Mouse (Mus musculus) MEL (cell line): Measurements from ENCODE around the gene Msl1. TPM values are rescaled to one million over a fixed set of nuclear protein-coding genes. Genes with fewer than 3 reads are reported as not detected.
A peak's percentile ranks its signal among the peaks of the same experiment; 100 is the strongest.

Experiments
- DNase-seq: peaks from one replicate; pipeline ENCODE4 v3.0.0; 2011; ENCODE audit warnings: low read depth, low spot score
- H3K27ac ChIP-seq: 2 replicates; pipeline ENCODE4 v1.5.1; 2012; ENCODE audit warnings: low read depth, mild to moderate bottlenecking, control low read depth, low read length, moderate library complexity; ENCODE audit not compliant: control insufficient read depth
- H3K27me3 ChIP-seq, 2 experiments: fragments of 150-350 bp in 1 of 2; sonication (generic) in 1 of 2; 2 replicates each; pipeline ENCODE4 v1.6.1; 2012; ENCODE audit warnings: low read length in 2 of 2, mild to moderate bottlenecking in 2 of 2, improper control_type of control experiment in 1 of 2, moderate library complexity in 1 of 2; ENCODE audit not compliant: insufficient read depth in 2 of 2, control insufficient read depth in 1 of 2
- H3K36me3 ChIP-seq, 2 experiments: 2 replicates each; pipeline ENCODE4 v1.6.1; 2012 to 2014; ENCODE audit warnings: low read length in 2 of 2, improper control_type of control experiment in 1 of 2, inconsistent platforms in 1 of 2, mild to moderate bottlenecking in 1 of 2; ENCODE audit not compliant: insufficient read depth in 2 of 2, control insufficient read depth in 1 of 2
- H3K4me1 ChIP-seq, 2 experiments: fragments of 150-350 bp in 1 of 2; sonication (generic) in 1 of 2; 2 replicates each; pipeline ENCODE4 v1.6.1; 2012; ENCODE audit warnings: low read length in 2 of 2, improper control_type of control experiment in 1 of 2, mild to moderate bottlenecking in 1 of 2; ENCODE audit not compliant: insufficient read depth in 2 of 2, control insufficient read depth in 1 of 2
- H3K4me3 ChIP-seq, 2 experiments: fragments of 150-350 bp in 1 of 2; sonication (generic) in 1 of 2; 2 replicates each; pipeline ENCODE4 v1.5.1; 2012; ENCODE audit warnings: low read depth in 2 of 2, low read length in 2 of 2, mild to moderate bottlenecking in 2 of 2, moderate library complexity in 2 of 2, control low read depth in 1 of 2, improper control_type of control experiment in 1 of 2; ENCODE audit not compliant: control insufficient read depth in 1 of 2, insufficient read depth in 1 of 2
- H3K79me2 ChIP-seq: 2 replicates; pipeline ENCODE4 v1.6.1; 2012; ENCODE audit warnings: mild to moderate bottlenecking, low read length, moderate library complexity; ENCODE audit not compliant: control insufficient read depth, poor library complexity, insufficient read depth
- H3K9ac ChIP-seq: 2 replicates; pipeline ENCODE4 v1.6.1; 2012; ENCODE audit warnings: low read depth, mild to moderate bottlenecking, control low read depth, low read length, moderate library complexity; ENCODE audit not compliant: control insufficient read depth, poor library complexity, severe bottlenecking
- H3K9me3 ChIP-seq: fragments of 150-350 bp; sonication (generic); replicated peaks from 2 replicates; pipeline ENCODE4 v1.6.1; 2012; ENCODE audit warnings: mild to moderate bottlenecking, low read length, improper control_type of control experiment, moderate library complexity; ENCODE audit not compliant: insufficient read depth
- CHD1 ChIP-seq: IDR thresholded peaks from 2 replicates; pipeline ENCODE4 v1.6.1; 2012; ENCODE audit warnings: low read depth, mild to moderate bottlenecking, inconsistent platforms, low read length, improper control_type of control experiment
- CHD2 ChIP-seq: IDR thresholded peaks from 2 replicates; pipeline ENCODE4 v1.6.1; 2011; ENCODE audit warnings: low read length, improper control_type of control experiment
- CTCF ChIP-seq, 3 experiments: IDR thresholded peaks in 2 of 3; conservative IDR thresholded peaks in 1 of 3; 2 replicates each; pipeline ENCODE4 v1.5.1; 2011 to 2012; ENCODE audit warnings: low read length in 3 of 3, low read depth in 2 of 3, mild to moderate bottlenecking in 2 of 3, improper control_type of control experiment in 1 of 3, inconsistent platforms in 1 of 3, mixed read lengths in 1 of 3, moderate library complexity in 1 of 3; ENCODE audit not compliant: control insufficient read depth in 1 of 3, insufficient read depth in 1 of 3, poor library complexity in 1 of 3, severe bottlenecking in 1 of 3
- E2F4 ChIP-seq: IDR thresholded peaks from 2 replicates; pipeline ENCODE4 v1.6.1; 2011; ENCODE audit warnings: low read depth, low read length, improper control_type of control experiment, borderline replicate concordance
- ELF1 ChIP-seq: IDR thresholded peaks from 2 replicates; pipeline ENCODE4 v1.6.1; 2014; ENCODE audit warnings: low read depth, mild to moderate bottlenecking, inconsistent platforms, low read length, improper control_type of control experiment, moderate library complexity
- EP300 ChIP-seq, 2 experiments: IDR thresholded peaks; 2 replicates each; pipeline ENCODE4 v1.6.1; 2011; ENCODE audit warnings: improper control_type of control experiment in 2 of 2, low read length in 2 of 2, low read depth in 1 of 2, mild to moderate bottlenecking in 1 of 2
- ETS1 ChIP-seq: IDR thresholded peaks from 2 replicates; pipeline ENCODE4 v1.6.1; 2012; ENCODE audit warnings: low read depth, mild to moderate bottlenecking, inconsistent platforms, low read length, improper control_type of control experiment, moderate library complexity
- GATA1 ChIP-seq: IDR thresholded peaks from 2 replicates; pipeline ENCODE4 v1.6.1; 2011; ENCODE audit warnings: low read depth, low read length, improper control_type of control experiment
- HCFC1 ChIP-seq: IDR thresholded peaks from 2 replicates; pipeline ENCODE4 v1.6.1; 2012; ENCODE audit warnings: low read depth, mild to moderate bottlenecking, inconsistent platforms, low read length, improper control_type of control experiment, moderate library complexity
- JUND ChIP-seq: IDR thresholded peaks from 2 replicates; pipeline ENCODE4 v1.6.1; 2011; ENCODE audit warnings: low read depth, mild to moderate bottlenecking, improper control_type of control experiment, low read length
- KAT2A ChIP-seq: conservative IDR thresholded peaks from 2 replicates; pipeline ENCODE4 v1.6.1; 2012; ENCODE audit warnings: low read depth, low read length, improper control_type of control experiment, inconsistent platforms
- MAFK ChIP-seq: IDR thresholded peaks from 2 replicates; pipeline ENCODE4 v1.6.1; 2011; ENCODE audit warnings: low read depth, mild to moderate bottlenecking, low read length, improper control_type of control experiment, borderline replicate concordance
- MAX ChIP-seq: IDR thresholded peaks from 2 replicates; pipeline ENCODE4 v1.6.1; 2011; ENCODE audit warnings: low read length, improper control_type of control experiment
- MAZ ChIP-seq: IDR thresholded peaks from 2 replicates; pipeline ENCODE4 v1.6.1; 2012; ENCODE audit warnings: low read depth, mild to moderate bottlenecking, inconsistent platforms, low read length, improper control_type of control experiment
- MXI1 ChIP-seq: IDR thresholded peaks from 2 replicates; pipeline ENCODE4 v1.6.1; 2011; ENCODE audit warnings: mild to moderate bottlenecking, low read depth, low read length, improper control_type of control experiment
- MYC ChIP-seq: IDR thresholded peaks from 2 replicates; pipeline ENCODE4 v1.6.1; 2011; ENCODE audit warnings: low read depth, mild to moderate bottlenecking, low read length, improper control_type of control experiment, moderate library complexity
- NELFE ChIP-seq: IDR thresholded peaks from 2 replicates; pipeline ENCODE4 v1.6.1; 2011; ENCODE audit warnings: low read depth, low read length, improper control_type of control experiment
- NRF1 ChIP-seq: IDR thresholded peaks from 2 replicates; pipeline ENCODE4 v1.6.1; 2014; ENCODE audit warnings: low read depth, mild to moderate bottlenecking, inconsistent platforms, low read length, improper control_type of control experiment, moderate library complexity; ENCODE audit not compliant: poor library complexity, insufficient read depth, severe bottlenecking
- POLR2A ChIP-seq, 2 experiments: IDR thresholded peaks; 2 replicates each; pipeline ENCODE4 v1.6.1; 2011 to 2012; ENCODE audit warnings: low read length in 2 of 2, mild to moderate bottlenecking in 2 of 2, control low read depth in 1 of 2, improper control_type of control experiment in 1 of 2, low read depth in 1 of 2, moderate library complexity in 1 of 2; ENCODE audit not compliant: control insufficient read depth in 1 of 2, insufficient read depth in 1 of 2, poor library complexity in 1 of 2
- POLR2AphosphoS2 ChIP-seq: IDR thresholded peaks from 2 replicates; pipeline ENCODE4 v1.6.1; 2011; ENCODE audit warnings: low read length, improper control_type of control experiment
- POLR2AphosphoS5 ChIP-seq: IDR thresholded peaks from 2 replicates; pipeline ENCODE4 v1.6.1; 2012; ENCODE audit warnings: low read depth, borderline replicate concordance, mild to moderate bottlenecking, inconsistent platforms, low read length, moderate library complexity, mixed read lengths
- RAD21 ChIP-seq: IDR thresholded peaks from 2 replicates; pipeline ENCODE4 v1.6.1; 2011; ENCODE audit warnings: mild to moderate bottlenecking, low read depth, low read length, improper control_type of control experiment
- SIN3A ChIP-seq: IDR thresholded peaks from 2 replicates; pipeline ENCODE4 v1.6.1; 2012; ENCODE audit warnings: low read length, improper control_type of control experiment, inconsistent platforms
- SMC3 ChIP-seq: IDR thresholded peaks from 2 replicates; pipeline ENCODE4 v1.6.1; 2011; ENCODE audit warnings: low read depth, low read length, improper control_type of control experiment
- TAL1 ChIP-seq: IDR thresholded peaks from 2 replicates; pipeline ENCODE4 v1.6.1; 2012; ENCODE audit warnings: mild to moderate bottlenecking, inconsistent platforms, low read length, moderate library complexity, mixed read lengths
- TBP ChIP-seq: IDR thresholded peaks from 2 replicates; pipeline ENCODE4 v1.8.0; 2011; ENCODE audit warnings: low read depth, low read length, improper control_type of control experiment
- TCF12 ChIP-seq: IDR thresholded peaks from 2 replicates; pipeline ENCODE4 v1.6.1; 2014; ENCODE audit warnings: low read depth, mild to moderate bottlenecking, inconsistent platforms, low read length, improper control_type of control experiment, moderate library complexity
- UBTF ChIP-seq: IDR thresholded peaks from 2 replicates; pipeline ENCODE4 v1.6.1; 2012; ENCODE audit warnings: low read depth, mild to moderate bottlenecking, inconsistent platforms, low read length, improper control_type of control experiment, moderate library complexity, borderline replicate concordance; ENCODE audit not compliant: insufficient read depth
- USF1 ChIP-seq: IDR thresholded peaks from 2 replicates; pipeline ENCODE4 v1.6.1; 2014; ENCODE audit warnings: low read depth, mild to moderate bottlenecking, inconsistent platforms, low read length, improper control_type of control experiment, moderate library complexity
- USF2 ChIP-seq, 2 experiments: IDR thresholded peaks; 2 replicates each; pipeline ENCODE4 v1.6.1; 2011 to 2012; ENCODE audit warnings: improper control_type of control experiment in 2 of 2, low read length in 2 of 2, borderline replicate concordance in 1 of 2, inconsistent platforms in 1 of 2, low read depth in 1 of 2, mild to moderate bottlenecking in 1 of 2; ENCODE audit not compliant: insufficient read depth in 1 of 2
- ZC3H11A ChIP-seq: IDR thresholded peaks from 2 replicates; pipeline ENCODE4 v1.6.1; 2012; ENCODE audit warnings: low read depth, mild to moderate bottlenecking, inconsistent platforms, low read length, improper control_type of control experiment
- ZKSCAN1 ChIP-seq: IDR thresholded peaks from 2 replicates; pipeline ENCODE4 v1.6.1; 2012; ENCODE audit warnings: low read depth, mild to moderate bottlenecking, inconsistent platforms, low read length, improper control_type of control experiment, moderate library complexity
- ZMIZ1 ChIP-seq: IDR thresholded peaks from 2 replicates; pipeline ENCODE4 v1.6.1; 2012; ENCODE audit warnings: low read depth, mild to moderate bottlenecking, inconsistent platforms, low read length, improper control_type of control experiment, moderate library complexity
- ZNF384 ChIP-seq: IDR thresholded peaks from 2 replicates; pipeline ENCODE4 v1.6.1; 2012; ENCODE audit warnings: low read depth, mild to moderate bottlenecking, inconsistent platforms, low read length, improper control_type of control experiment
- polyA plus RNA-seq, 2 experiments: library from polyadenylated mRNA; stranded (reverse) in 1 of 2; unstranded in 1 of 2; fragments of >175 nt in 1 of 2; fragments of >200 nt in 1 of 2; gene quantifications; 2 replicates each; pipeline versions ENCODE4 v1.2.1 to v1.2.4; 2012; ENCODE audit warnings: low replicate concordance in 2 of 2, low read depth in 1 of 2; ENCODE audit not compliant: insufficient read length in 2 of 2, insufficient read depth in 1 of 2, missing spikeins in 1 of 2
- total RNA-seq: library from RNA; depleted of rRNA; stranded (reverse); fragments of 300-350 nt; gene quantifications from 2 replicates; pipeline ENCODE4 v1.2.3, GENCODE M21; 2012

The Msl1 gene
- total and polyA plus RNA-seq, 3 experiments, result 37.1 to 49.4 TPM; not detected in 1

GRCm38 (mm10) chr11:98788550-98789218 lies 6.6 kb upstream of the Msl1 start:
- Histone ChIP-seq H3K27me3 (no peaks in the 10 kb centered on the region), H3K79me2 (peaks cover 5% of the 10 kb centered on the region; the same call in 1 of the 2 replicates), H3K4me3 (peak overlapping the region; percentile 41 to 70), H3K9me3 (no peaks in the 10 kb centered on the region), H3K4me1 (peaks cover 21 to 53% of the 10 kb centered on the region in 2 experiments), H3K36me3 (peaks cover 0 to 51% of the 10 kb centered on the region in 2 experiments; a peak in 2 of 4 replicates), H3K27ac (peak overlapping the region; percentile 87), H3K9ac (peak overlapping the region; percentile 95)
- DNase-seq, result peak; percentile 99
- TF ChIP-seq USF2 (IDR thresholded peaks at IDR 0.05; ENCODE audit: borderline replicate concordance in 1 of 2, insufficient read depth in 1 of 2, low read depth in 1 of 2, low read length in 2 of 2) (peak in 1 of 2 experiments; percentile 61; a peak in 1 of 4 replicates), HCFC1 (peak; percentile 90), MXI1 (peak; percentile 100), TCF12 (peak; percentile 68; the same call in 1 of the 2 replicates), CHD2 (no peak), ELF1 (peak; percentile 78), TAL1 (no peak; the same call in 1 of the 2 replicates), RAD21 (peak; percentile 90), EP300 (IDR thresholded peaks at IDR 0.05; ENCODE audit: low read depth in 1 of 2, low read length in 2 of 2) (no peak; a peak in 1 of 4 replicates), NELFE (peak; percentile 72), POLR2AphosphoS5 (no peak), USF1 (peak; percentile 96), SMC3 (peak; percentile 94), GATA1 (no peak), CHD1 (0 out of 2 replicates have a peak, but pooled peaks have one; percentile 81), POLR2A (IDR thresholded peaks at IDR 0.05; ENCODE audit: control insufficient read depth in 1 of 2, insufficient read depth in 1 of 2, low read depth in 1 of 2, low read length in 2 of 2, poor library complexity in 1 of 2) (peak; percentile 45 to 84; a peak in 3 of 4 replicates), MYC (peak; percentile 100), POLR2AphosphoS2 (peak; percentile 52; the same call in 1 of the 2 replicates), NRF1 (no peak), TBP (peak; percentile 87; the same call in 1 of the 2 replicates), MAX (peak; percentile 100), ZC3H11A (peak; percentile 89), CTCF (IDR thresholded peaks at IDR 0.05 in 2 of 3, conservative IDR thresholded peaks at IDR 0.05 in 1 of 3; ENCODE audit: control insufficient read depth in 1 of 3, insufficient read depth in 1 of 3, low read depth in 2 of 3, low read length in 3 of 3, poor library complexity in 1 of 3, severe bottlenecking in 1 of 3) (peak; percentile 65 to 100 (median 74); a peak in 5 of 6 replicates), KAT2A (no peak; the same call in 1 of the 2 replicates), ZMIZ1 (peak; percentile 78; the same call in 1 of the 2 replicates), ZKSCAN1 (no peak), SIN3A (peak; percentile 100), ZNF384 (no peak; the same call in 1 of the 2 replicates), JUND (no peak), MAZ (peak; percentile 94), E2F4 (no peak), ETS1 (peak; percentile 58; the same call in 1 of the 2 replicates), MAFK (0 out of 2 replicates have a peak, but pooled peaks have one; percentile 25), UBTF (no peak)
